Mouse (Mus musculus) brain, embryonic 14.5 days (tissue): ENCODE measurements around the gene Mtcl1. TPM values are rescaled to one million over a fixed set of nuclear protein-coding genes. Genes with fewer than 3 reads are reported as not detected.

Experiments
- DNase-seq: peaks from one replicate; pipeline ENCODE4 v3.0.0-alpha.2; 2011; ENCODE audit warnings: low read depth
- CTCF ChIP-seq: fragments of 200-500 bp; IDR thresholded peaks from 2 replicates; pipeline ENCODE4 v1.5.1; 2012; ENCODE audit warnings: inconsistent platforms, mild to moderate bottlenecking, moderate library complexity, borderline replicate concordance; ENCODE audit not compliant: insufficient read depth, insufficient read length; ENCODE audit errors: extremely low read depth
- POLR2A ChIP-seq: fragments of 200-500 bp; IDR thresholded peaks from 2 replicates; pipeline ENCODE4 v1.6.1; 2012; ENCODE audit warnings: mild to moderate bottlenecking, inconsistent platforms, borderline replicate concordance; ENCODE audit not compliant: poor library complexity, insufficient read depth, insufficient read length, severe bottlenecking; ENCODE audit errors: extremely low read depth
- polyA plus RNA-seq: library from polyadenylated mRNA; depleted of rRNA; stranded (reverse); fragments of >200 nt; gene quantifications from 2 replicates; pipeline ENCODE4 v1.2.3, GENCODE M21; 2012

The Mtcl1 gene
- polyA plus RNA-seq, 1 experiment: 34.8 TPM

- TF ChIP-seq CTCF (no peak), POLR2A (no peak)
- DNase-seq: peak; percentile 92
These were observed 123.9 kb downstream of the Mtcl1 start for GRCm38 (mm10) chr17:66325440-66326203.

DNA sequence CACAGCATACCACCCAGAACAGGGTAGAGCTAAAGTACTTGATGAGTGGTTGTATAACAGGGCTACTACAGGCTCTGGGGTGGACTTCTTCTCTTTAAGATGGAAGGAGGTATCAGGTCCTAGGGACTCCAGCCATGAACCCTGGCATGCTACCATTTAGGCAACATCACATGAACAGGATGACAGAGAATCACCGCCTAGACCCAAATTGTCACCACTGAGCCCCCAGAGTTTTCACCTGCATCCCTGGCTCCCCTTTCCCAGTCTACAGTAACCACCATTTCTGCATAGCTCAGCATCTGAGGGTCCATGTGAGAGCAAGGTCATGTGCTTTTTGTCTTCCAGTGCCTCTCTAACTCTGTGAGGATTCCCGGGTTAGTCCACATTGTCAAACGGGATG, 124.7 kb downstream of the Mtcl1 start:
- no peak for DNase-seq
- TF ChIP-seq POLR2A: no peak
- TF ChIP-seq CTCF: no peak

GRCm38 (mm10) chr17:66322646-66323255, 126.8 kb downstream of the Mtcl1 start:
- DNase-seq: no peak
- TF ChIP-seq CTCF: no peak
- no peak for TF ChIP-seq POLR2A

GRCm38 (mm10) chr17:66321933-66322332, 127.6 kb downstream of the Mtcl1 start:
- no peak for DNase-seq
- TF ChIP-seq POLR2A (no peak), CTCF (no peak)

DNA sequence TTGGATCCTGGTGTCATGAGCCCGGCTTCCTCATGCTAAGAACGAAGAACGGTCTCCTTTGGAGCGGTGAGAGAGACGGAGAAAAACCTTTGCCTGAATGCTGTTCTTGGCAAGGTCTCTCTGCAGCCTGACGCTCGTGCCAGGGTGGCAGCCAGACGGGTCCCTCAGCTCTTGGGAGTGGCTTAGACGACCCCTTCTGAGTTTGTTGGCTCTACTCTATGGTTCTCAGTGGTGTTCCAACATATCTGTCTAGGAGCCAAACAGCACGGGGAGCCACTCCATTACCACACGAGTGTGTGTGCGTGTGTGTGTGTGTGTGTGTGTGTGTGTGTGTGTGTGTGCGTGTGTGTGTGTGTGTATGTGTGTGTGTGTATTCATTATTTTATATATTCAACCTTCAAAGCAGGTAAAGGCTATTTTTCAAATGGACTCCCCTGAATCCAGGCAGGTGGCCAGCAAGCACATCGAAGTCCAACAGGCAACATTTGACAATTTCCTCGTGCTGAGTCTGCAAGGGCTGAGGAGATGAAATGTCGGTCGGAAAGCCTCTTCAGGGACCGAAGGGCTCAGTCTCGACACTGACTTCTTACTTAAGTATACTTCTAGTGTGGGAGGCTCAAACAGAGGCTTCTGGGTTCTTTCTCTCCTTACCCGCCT, 128.7 kb downstream of the Mtcl1 start:
- no peak for TF ChIP-seq CTCF
- TF ChIP-seq POLR2A: no peak
- peak; percentile 62 for DNase-seq

DNA sequence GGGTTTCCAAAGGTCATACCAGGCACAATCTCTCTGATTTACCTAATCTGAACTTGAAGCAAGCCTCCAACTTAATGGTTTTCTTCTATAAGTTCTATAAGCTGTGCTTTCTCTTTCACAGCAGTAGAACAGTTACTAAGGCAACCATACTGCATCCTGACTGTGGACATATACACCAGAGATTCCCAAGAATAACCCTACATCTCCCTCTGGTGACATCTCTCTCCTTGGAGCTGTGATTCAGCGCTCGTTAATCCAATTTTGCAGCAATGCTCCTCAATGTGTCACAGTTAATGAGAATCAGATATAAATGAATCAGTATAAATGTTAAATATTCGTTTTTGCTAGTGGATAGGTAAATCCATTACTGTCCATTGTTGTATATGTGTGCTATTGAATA, 131.5 kb downstream of the Mtcl1 start:
- DNase-seq: no peak
- TF ChIP-seq CTCF (no peak), POLR2A (no peak)

GRCm38 (mm10) chr17:66317576-66317975, 132.0 kb downstream of the Mtcl1 start:
- TF ChIP-seq CTCF (no peak), POLR2A (no peak)
- no peak for DNase-seq

GRCm38 (mm10) chr17:66317156-66317555, 132.4 kb downstream of the Mtcl1 start:
- TF ChIP-seq POLR2A (no peak), CTCF (no peak)
- no peak for DNase-seq

DNA sequence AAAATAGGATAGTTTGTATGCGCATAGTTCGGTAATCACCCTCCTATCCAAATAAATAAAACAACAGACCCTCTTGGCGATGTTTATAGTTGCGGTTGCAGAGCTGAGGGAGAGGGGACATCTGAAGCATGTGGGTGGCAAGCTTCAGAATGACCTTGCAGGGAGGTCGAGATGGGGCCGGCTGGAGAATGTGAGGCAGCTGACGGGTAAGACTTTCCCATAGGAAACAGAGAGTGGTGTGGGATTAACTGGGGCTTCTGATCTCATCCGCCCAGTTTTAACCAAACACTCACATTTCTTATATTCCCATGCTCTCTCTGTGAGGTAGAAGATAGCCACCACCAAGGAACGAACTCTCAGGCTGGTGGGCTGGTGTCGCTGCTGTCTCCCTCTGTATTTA, 134.1 kb downstream of the Mtcl1 start:
- no peak for TF ChIP-seq POLR2A
- TF ChIP-seq CTCF: no peak
- DNase-seq: peak; percentile 37

DNA sequence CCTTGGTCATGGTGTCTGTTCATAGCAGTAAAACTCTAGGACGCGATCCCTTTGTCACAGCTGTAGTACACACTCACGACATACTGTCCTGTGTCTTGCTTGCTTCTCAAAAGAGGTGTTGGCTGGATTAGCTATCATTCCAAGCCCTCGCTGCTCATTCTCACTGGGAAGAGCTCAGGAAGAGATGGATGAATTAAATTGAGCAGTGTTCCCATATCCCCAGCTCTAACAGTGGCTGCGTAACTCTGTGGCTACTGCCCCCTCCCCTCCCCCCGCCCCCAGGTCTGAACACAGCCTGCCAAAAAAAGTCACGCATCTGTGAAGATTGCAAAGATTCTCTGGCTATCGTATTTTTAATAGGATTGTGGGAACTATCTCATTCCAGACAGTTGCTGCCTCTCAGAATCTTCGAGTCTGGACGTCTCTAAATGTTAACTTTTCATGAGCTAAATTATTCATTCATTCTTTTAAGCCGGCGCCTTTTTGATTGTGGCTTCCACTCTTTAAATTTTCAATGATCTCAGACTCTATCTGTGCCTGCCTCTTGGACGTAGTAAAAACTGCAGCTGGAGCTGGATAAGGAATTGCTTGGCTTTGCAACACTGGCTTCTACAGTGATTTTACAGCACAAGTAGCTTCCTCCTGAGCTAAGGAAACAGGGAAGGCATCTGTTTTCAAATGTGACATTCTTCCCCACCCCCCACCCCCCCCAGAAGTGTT, 134.8 kb downstream of the Mtcl1 start:
- no peak for TF ChIP-seq CTCF
- no peak for TF ChIP-seq POLR2A
- peak; percentile 50 for DNase-seq

GRCm38 (mm10) chr17:66301906-66302305, 147.6 kb downstream of the Mtcl1 start:
- DNase-seq: no peak
- TF ChIP-seq CTCF (no peak), POLR2A (no peak)
